Mouse (Mus musculus) ovary, postnatal 36 days (tissue): ENCODE results near the gene Fbxo17.

Source experiments
- DNase-seq: peaks from one replicate; pipeline ENCODE4 v3.0.0; 2022; ENCODE audit warnings: low spot score, mixed read lengths

Gene Fbxo17

GRCm38 (mm10) chr7:28766910-28767309 is 50.3 kb downstream of the Fbxo17 start:
- DNase-seq, result no peak

GRCm38 (mm10) chr7:28767462-28767965 is 50.9 kb downstream of the Fbxo17 start, which contains the start of gene Nfkbib:
TSS of gene Nfkbib (minus strand) at chr7:28767512.
- DNase-seq, result no peak

GRCm38 (mm10) chr7:28769414-28769958 is 52.9 kb downstream of the Fbxo17 start:
- DNase-seq, result no peak

GRCm38 (mm10) chr7:28770309-28770708 is 53.7 kb downstream of the Fbxo17 start:
- DNase-seq, result no peak

- DNase-seq, result peak; percentile 25
These were observed 55.3 kb downstream of the Fbxo17 start for GRCm38 (mm10) chr7:28771867-28772266.

GRCm38 (mm10) chr7:28773163-28773562 is 56.6 kb downstream of the Fbxo17 start:
- DNase-seq, result no peak

DNA sequence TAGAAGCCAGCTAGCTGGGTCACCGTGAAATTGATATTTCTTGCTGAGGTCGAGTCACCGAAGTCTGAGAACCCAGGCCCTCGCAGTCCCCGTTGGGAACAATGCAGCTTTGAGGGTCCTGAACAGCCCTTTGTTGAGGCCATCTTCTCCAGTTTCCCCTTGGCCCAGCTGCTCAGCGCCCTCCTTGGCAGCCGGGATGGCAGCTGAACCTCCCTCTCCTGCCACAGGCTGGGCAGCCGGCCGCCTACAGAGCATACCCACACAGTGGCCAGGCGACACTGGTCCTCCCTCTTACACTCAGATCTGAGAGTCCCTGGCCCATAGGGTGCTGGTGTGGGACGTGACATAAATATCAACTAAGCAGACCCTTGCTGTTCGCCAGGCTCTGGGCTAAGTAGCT is 57.6 kb downstream of the Fbxo17 start:
- no peak for DNase-seq

DNA sequence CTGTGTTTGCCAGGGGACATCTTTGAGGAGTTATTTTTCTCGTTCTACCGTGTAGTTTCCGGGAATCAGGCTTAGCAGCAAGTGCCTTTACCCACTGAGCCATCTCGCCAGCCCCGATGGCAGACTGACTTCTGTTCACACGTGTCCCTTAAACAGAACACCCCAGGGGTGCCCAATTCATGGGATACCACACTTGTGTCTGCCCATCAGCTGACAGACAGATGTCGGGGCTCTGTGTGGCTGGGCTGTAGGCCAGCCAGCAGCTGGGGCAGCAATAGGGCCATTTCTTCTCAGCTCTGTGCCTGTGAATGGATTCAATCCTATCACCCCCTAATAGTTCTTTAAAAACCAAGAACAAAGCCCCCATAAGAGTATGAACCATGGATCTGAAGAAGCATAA is 58.5 kb downstream of the Fbxo17 start:
- DNase-seq, result no peak

DNA sequence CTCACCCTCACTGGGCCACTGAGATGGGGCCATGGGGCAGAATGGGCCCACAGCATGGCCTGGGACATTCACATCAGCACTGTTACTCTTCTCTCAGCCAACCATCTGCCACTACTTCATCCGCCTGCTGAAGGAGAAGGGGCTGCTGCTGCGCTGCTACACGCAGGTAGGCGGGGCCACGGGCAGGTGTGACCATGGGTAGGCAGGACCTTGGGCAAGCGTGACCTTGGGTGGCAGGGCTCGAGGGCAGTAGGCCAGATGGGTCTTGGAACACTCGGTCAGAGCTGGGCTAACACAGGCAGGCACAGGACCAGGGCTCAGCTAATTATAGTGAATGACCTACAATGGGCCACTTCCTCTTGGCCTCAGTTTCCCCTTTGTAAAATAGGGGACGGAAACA is 62.2 kb downstream of the Fbxo17 start:
- no peak for DNase-seq

DNA sequence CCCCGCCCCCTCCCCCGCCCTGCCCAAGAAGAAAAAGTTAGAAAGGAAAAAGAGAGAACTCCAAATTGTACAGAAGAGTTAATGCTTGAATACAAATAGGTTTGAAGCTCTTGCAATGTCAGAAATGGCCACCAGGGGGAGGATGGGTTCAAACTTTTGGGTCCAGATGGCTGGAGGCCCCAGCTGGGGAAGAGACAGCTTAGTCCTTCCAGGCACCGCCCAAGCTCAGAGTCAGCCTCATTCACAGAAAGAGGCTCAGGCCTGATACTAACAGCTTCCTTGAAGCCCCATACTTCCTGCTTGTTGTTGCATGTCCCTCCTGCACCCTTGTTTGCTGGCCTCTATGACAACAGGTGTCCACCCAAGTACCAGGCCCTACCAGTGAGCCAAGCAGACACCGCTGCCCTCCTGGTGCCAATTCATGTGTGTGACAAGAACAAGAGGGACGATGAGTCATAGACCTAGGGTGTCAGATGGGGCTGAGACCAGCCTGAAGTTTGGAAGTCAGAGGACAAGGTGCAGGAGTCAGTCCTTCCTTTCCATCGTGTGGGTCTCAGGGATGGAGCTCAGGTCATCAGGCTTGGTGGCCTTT is 63.6 kb downstream of the Fbxo17 start:
- DNase-seq, result peak; percentile 74

- no peak for DNase-seq
These were observed 64.3 kb downstream of the Fbxo17 start for GRCm38 (mm10) chr7:28780857-28781256.

DNA sequence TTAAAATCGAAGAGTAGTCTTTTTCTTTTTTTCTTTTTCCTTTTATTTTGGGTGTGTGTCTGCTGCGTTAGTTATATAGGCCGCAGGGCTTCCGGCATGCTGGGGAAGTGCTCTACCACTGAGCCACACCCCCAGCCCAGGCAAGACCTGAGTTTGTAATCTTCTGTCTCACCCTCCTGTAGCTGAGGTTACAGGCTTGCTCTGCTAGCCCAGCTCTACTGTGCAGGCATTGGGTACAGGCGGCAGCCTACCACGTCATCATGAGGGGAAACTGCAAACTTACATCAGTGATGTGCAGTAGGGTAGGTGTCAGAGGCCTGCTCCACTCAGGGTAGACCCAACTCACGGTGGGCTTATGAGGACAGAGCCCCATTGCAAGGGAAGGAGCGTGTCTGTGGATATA is 64.7 kb downstream of the Fbxo17 start:
- DNase-seq, result no peak

GRCm38 (mm10) chr7:28785161-28785560 is 68.6 kb downstream of the Fbxo17 start:
- no peak for DNase-seq
